Mouse (Mus musculus) MEL (cell line): ENCODE data around the gene Tmem253. TPM values are rescaled to one million over a fixed set of nuclear protein-coding genes. Genes with fewer than 3 reads are reported as not detected.

ENCODE experiments used
- DNase-seq: peaks from one replicate; pipeline ENCODE4 v3.0.0; 2011; ENCODE audit warnings: low read depth, low spot score
- H3K27ac ChIP-seq: 2 replicates; pipeline ENCODE4 v1.5.1; 2012; ENCODE audit warnings: low read depth, mild to moderate bottlenecking, control low read depth, low read length, moderate library complexity; ENCODE audit not compliant: control insufficient read depth
- H3K27me3 ChIP-seq, 2 experiments: fragments of 150-350 bp in 1 of 2; sonication (generic) in 1 of 2; 2 replicates each; pipeline ENCODE4 v1.6.1; 2012; ENCODE audit warnings: low read length in 2 of 2, mild to moderate bottlenecking in 2 of 2, improper control_type of control experiment in 1 of 2, moderate library complexity in 1 of 2; ENCODE audit not compliant: insufficient read depth in 2 of 2, control insufficient read depth in 1 of 2
- H3K36me3 ChIP-seq, 2 experiments: 2 replicates each; pipeline ENCODE4 v1.6.1; 2012 to 2014; ENCODE audit warnings: low read length in 2 of 2, improper control_type of control experiment in 1 of 2, inconsistent platforms in 1 of 2, mild to moderate bottlenecking in 1 of 2; ENCODE audit not compliant: insufficient read depth in 2 of 2, control insufficient read depth in 1 of 2
- H3K4me1 ChIP-seq, 2 experiments: fragments of 150-350 bp in 1 of 2; sonication (generic) in 1 of 2; 2 replicates each; pipeline ENCODE4 v1.6.1; 2012; ENCODE audit warnings: low read length in 2 of 2, improper control_type of control experiment in 1 of 2, mild to moderate bottlenecking in 1 of 2; ENCODE audit not compliant: insufficient read depth in 2 of 2, control insufficient read depth in 1 of 2
- H3K4me3 ChIP-seq, 2 experiments: fragments of 150-350 bp in 1 of 2; sonication (generic) in 1 of 2; 2 replicates each; pipeline ENCODE4 v1.5.1; 2012; ENCODE audit warnings: low read depth in 2 of 2, low read length in 2 of 2, mild to moderate bottlenecking in 2 of 2, moderate library complexity in 2 of 2, control low read depth in 1 of 2, improper control_type of control experiment in 1 of 2; ENCODE audit not compliant: control insufficient read depth in 1 of 2, insufficient read depth in 1 of 2
- H3K79me2 ChIP-seq: 2 replicates; pipeline ENCODE4 v1.6.1; 2012; ENCODE audit warnings: mild to moderate bottlenecking, low read length, moderate library complexity; ENCODE audit not compliant: control insufficient read depth, poor library complexity, insufficient read depth
- H3K9ac ChIP-seq: 2 replicates; pipeline ENCODE4 v1.6.1; 2012; ENCODE audit warnings: low read depth, mild to moderate bottlenecking, control low read depth, low read length, moderate library complexity; ENCODE audit not compliant: control insufficient read depth, poor library complexity, severe bottlenecking
- H3K9me3 ChIP-seq: fragments of 150-350 bp; sonication (generic); replicated peaks from 2 replicates; pipeline ENCODE4 v1.6.1; 2012; ENCODE audit warnings: mild to moderate bottlenecking, low read length, improper control_type of control experiment, moderate library complexity; ENCODE audit not compliant: insufficient read depth
- BHLHE40 ChIP-seq: IDR thresholded peaks from 2 replicates; pipeline ENCODE4 v1.6.1; 2012; ENCODE audit warnings: low read depth, mild to moderate bottlenecking, inconsistent platforms, low read length, improper control_type of control experiment, borderline replicate concordance
- CHD1 ChIP-seq: IDR thresholded peaks from 2 replicates; pipeline ENCODE4 v1.6.1; 2012; ENCODE audit warnings: low read depth, mild to moderate bottlenecking, inconsistent platforms, low read length, improper control_type of control experiment
- CHD2 ChIP-seq: IDR thresholded peaks from 2 replicates; pipeline ENCODE4 v1.6.1; 2011; ENCODE audit warnings: low read length, improper control_type of control experiment
- E2F4 ChIP-seq: IDR thresholded peaks from 2 replicates; pipeline ENCODE4 v1.6.1; 2011; ENCODE audit warnings: low read depth, low read length, improper control_type of control experiment, borderline replicate concordance
- ELF1 ChIP-seq: IDR thresholded peaks from 2 replicates; pipeline ENCODE4 v1.6.1; 2014; ENCODE audit warnings: low read depth, mild to moderate bottlenecking, inconsistent platforms, low read length, improper control_type of control experiment, moderate library complexity
- EP300 ChIP-seq, 2 experiments: IDR thresholded peaks; 2 replicates each; pipeline ENCODE4 v1.6.1; 2011; ENCODE audit warnings: improper control_type of control experiment in 2 of 2, low read length in 2 of 2, low read depth in 1 of 2, mild to moderate bottlenecking in 1 of 2
- ETS1 ChIP-seq: IDR thresholded peaks from 2 replicates; pipeline ENCODE4 v1.6.1; 2012; ENCODE audit warnings: low read depth, mild to moderate bottlenecking, inconsistent platforms, low read length, improper control_type of control experiment, moderate library complexity
- GABPA ChIP-seq: IDR thresholded peaks from 2 replicates; pipeline ENCODE4 v1.6.1; 2012; ENCODE audit warnings: low read depth, mild to moderate bottlenecking, inconsistent platforms, low read length, improper control_type of control experiment, moderate library complexity
- GATA1 ChIP-seq: IDR thresholded peaks from 2 replicates; pipeline ENCODE4 v1.6.1; 2011; ENCODE audit warnings: low read depth, low read length, improper control_type of control experiment
- HCFC1 ChIP-seq: IDR thresholded peaks from 2 replicates; pipeline ENCODE4 v1.6.1; 2012; ENCODE audit warnings: low read depth, mild to moderate bottlenecking, inconsistent platforms, low read length, improper control_type of control experiment, moderate library complexity
- JUND ChIP-seq: IDR thresholded peaks from 2 replicates; pipeline ENCODE4 v1.6.1; 2011; ENCODE audit warnings: low read depth, mild to moderate bottlenecking, improper control_type of control experiment, low read length
- KAT2A ChIP-seq: conservative IDR thresholded peaks from 2 replicates; pipeline ENCODE4 v1.6.1; 2012; ENCODE audit warnings: low read depth, low read length, improper control_type of control experiment, inconsistent platforms
- MAFK ChIP-seq: IDR thresholded peaks from 2 replicates; pipeline ENCODE4 v1.6.1; 2011; ENCODE audit warnings: low read depth, mild to moderate bottlenecking, low read length, improper control_type of control experiment, borderline replicate concordance
- MAX ChIP-seq: IDR thresholded peaks from 2 replicates; pipeline ENCODE4 v1.6.1; 2011; ENCODE audit warnings: low read length, improper control_type of control experiment
- MAZ ChIP-seq: IDR thresholded peaks from 2 replicates; pipeline ENCODE4 v1.6.1; 2012; ENCODE audit warnings: low read depth, mild to moderate bottlenecking, inconsistent platforms, low read length, improper control_type of control experiment
- MEF2A ChIP-seq: IDR thresholded peaks from 2 replicates; pipeline ENCODE4 v1.6.1; 2014; ENCODE audit warnings: low read depth, mild to moderate bottlenecking, inconsistent platforms, low read length, improper control_type of control experiment; ENCODE audit not compliant: poor library complexity, insufficient replicate concordance, severe bottlenecking; ENCODE audit errors: extremely low read depth
- MXI1 ChIP-seq: IDR thresholded peaks from 2 replicates; pipeline ENCODE4 v1.6.1; 2011; ENCODE audit warnings: mild to moderate bottlenecking, low read depth, low read length, improper control_type of control experiment
- MYB ChIP-seq: IDR thresholded peaks from 2 replicates; pipeline ENCODE4 v1.6.1; 2011; ENCODE audit warnings: mild to moderate bottlenecking, low read depth, low read length, improper control_type of control experiment
- MYC ChIP-seq: IDR thresholded peaks from 2 replicates; pipeline ENCODE4 v1.6.1; 2011; ENCODE audit warnings: low read depth, mild to moderate bottlenecking, low read length, improper control_type of control experiment, moderate library complexity
- NELFE ChIP-seq: IDR thresholded peaks from 2 replicates; pipeline ENCODE4 v1.6.1; 2011; ENCODE audit warnings: low read depth, low read length, improper control_type of control experiment
- NRF1 ChIP-seq: IDR thresholded peaks from 2 replicates; pipeline ENCODE4 v1.6.1; 2014; ENCODE audit warnings: low read depth, mild to moderate bottlenecking, inconsistent platforms, low read length, improper control_type of control experiment, moderate library complexity; ENCODE audit not compliant: poor library complexity, insufficient read depth, severe bottlenecking
- POLR2AphosphoS5 ChIP-seq: IDR thresholded peaks from 2 replicates; pipeline ENCODE4 v1.6.1; 2012; ENCODE audit warnings: low read depth, borderline replicate concordance, mild to moderate bottlenecking, inconsistent platforms, low read length, moderate library complexity, mixed read lengths
- RAD21 ChIP-seq: IDR thresholded peaks from 2 replicates; pipeline ENCODE4 v1.6.1; 2011; ENCODE audit warnings: mild to moderate bottlenecking, low read depth, low read length, improper control_type of control experiment
- RCOR1 ChIP-seq: IDR thresholded peaks from 2 replicates; pipeline ENCODE4 v1.6.1; 2012; ENCODE audit warnings: low read depth, mild to moderate bottlenecking, inconsistent platforms, low read length, improper control_type of control experiment
- SIN3A ChIP-seq: IDR thresholded peaks from 2 replicates; pipeline ENCODE4 v1.6.1; 2012; ENCODE audit warnings: low read length, improper control_type of control experiment, inconsistent platforms
- SMC3 ChIP-seq: IDR thresholded peaks from 2 replicates; pipeline ENCODE4 v1.6.1; 2011; ENCODE audit warnings: low read depth, low read length, improper control_type of control experiment
- TAL1 ChIP-seq: IDR thresholded peaks from 2 replicates; pipeline ENCODE4 v1.6.1; 2012; ENCODE audit warnings: mild to moderate bottlenecking, inconsistent platforms, low read length, moderate library complexity, mixed read lengths
- TBP ChIP-seq: IDR thresholded peaks from 2 replicates; pipeline ENCODE4 v1.8.0; 2011; ENCODE audit warnings: low read depth, low read length, improper control_type of control experiment
- TCF12 ChIP-seq: IDR thresholded peaks from 2 replicates; pipeline ENCODE4 v1.6.1; 2014; ENCODE audit warnings: low read depth, mild to moderate bottlenecking, inconsistent platforms, low read length, improper control_type of control experiment, moderate library complexity
- UBTF ChIP-seq: IDR thresholded peaks from 2 replicates; pipeline ENCODE4 v1.6.1; 2012; ENCODE audit warnings: low read depth, mild to moderate bottlenecking, inconsistent platforms, low read length, improper control_type of control experiment, moderate library complexity, borderline replicate concordance; ENCODE audit not compliant: insufficient read depth
- USF1 ChIP-seq: IDR thresholded peaks from 2 replicates; pipeline ENCODE4 v1.6.1; 2014; ENCODE audit warnings: low read depth, mild to moderate bottlenecking, inconsistent platforms, low read length, improper control_type of control experiment, moderate library complexity
- ZC3H11A ChIP-seq: IDR thresholded peaks from 2 replicates; pipeline ENCODE4 v1.6.1; 2012; ENCODE audit warnings: low read depth, mild to moderate bottlenecking, inconsistent platforms, low read length, improper control_type of control experiment
- ZKSCAN1 ChIP-seq: IDR thresholded peaks from 2 replicates; pipeline ENCODE4 v1.6.1; 2012; ENCODE audit warnings: low read depth, mild to moderate bottlenecking, inconsistent platforms, low read length, improper control_type of control experiment, moderate library complexity
- ZMIZ1 ChIP-seq: IDR thresholded peaks from 2 replicates; pipeline ENCODE4 v1.6.1; 2012; ENCODE audit warnings: low read depth, mild to moderate bottlenecking, inconsistent platforms, low read length, improper control_type of control experiment, moderate library complexity
- ZNF384 ChIP-seq: IDR thresholded peaks from 2 replicates; pipeline ENCODE4 v1.6.1; 2012; ENCODE audit warnings: low read depth, mild to moderate bottlenecking, inconsistent platforms, low read length, improper control_type of control experiment
- polyA plus RNA-seq, 2 experiments: library from polyadenylated mRNA; stranded (reverse) in 1 of 2; unstranded in 1 of 2; fragments of >175 nt in 1 of 2; fragments of >200 nt in 1 of 2; gene quantifications; 2 replicates each; pipeline versions ENCODE4 v1.2.1 to v1.2.4; 2012; ENCODE audit warnings: low replicate concordance in 2 of 2, low read depth in 1 of 2; ENCODE audit not compliant: insufficient read length in 2 of 2, insufficient read depth in 1 of 2, missing spikeins in 1 of 2
- total RNA-seq: library from RNA; depleted of rRNA; stranded (reverse); fragments of 300-350 nt; gene quantifications from 2 replicates; pipeline ENCODE4 v1.2.3, GENCODE M21; 2012

Tmem253 gene
- total and polyA plus RNA-seq, 3 experiments = 0.46 to 3.6 TPM; not detected in 1

- peak overlapping the region; percentile 77 to 86 for H3K4me3 ChIP-seq
- no peaks in the 10 kb centered on the region for H3K9me3 ChIP-seq
- peak overlapping the region; percentile 94 for H3K27ac ChIP-seq
- peak; percentile 98 for DNase-seq
- no peaks in the 10 kb centered on the region for H3K27me3 ChIP-seq
- H3K36me3 ChIP-seq = peaks cover 0 to 35% of the 10 kb centered on the region in 2 experiments; a peak in 2 of 4 replicates
- H3K79me2 ChIP-seq = peaks cover 14% of the 10 kb centered on the region
- H3K4me1 ChIP-seq = peaks cover 9 to 45% of the 10 kb centered on the region in 2 experiments
- H3K9ac ChIP-seq = peak overlapping the region; percentile 88
- TF ChIP-seq TCF12 (no peak), RCOR1 (no peak), MYB (no peak), GATA1 (no peak), ELF1 (peak; percentile 73), USF1 (peak; percentile 96), BHLHE40 (peak; percentile 50; the same call in 1 of the 2 replicates), MYC (peak; percentile 60; the same call in 1 of the 2 replicates), TBP (no peak; the same call in 1 of the 2 replicates), JUND (no peak), UBTF (no peak), KAT2A (peak; percentile 84), TAL1 (no peak), ZKSCAN1 (no peak), NELFE (peak; percentile 60), ZC3H11A (no peak), MXI1 (peak; percentile 85), MAX (peak; percentile 15), POLR2AphosphoS5 (no peak; the same call in 1 of the 2 replicates), MAZ (peak; percentile 94), RAD21 (no peak), ETS1 (peak; percentile 71), MEF2A (no peak), NRF1 (peak; percentile 59), SMC3 (no peak), MAFK (no peak), ZNF384 (no peak), HCFC1 (peak; percentile 95), CHD1 (peak; percentile 98), E2F4 (peak; percentile 21; the same call in 1 of the 2 replicates), ZMIZ1 (peak; percentile 80), GABPA (no peak; the same call in 1 of the 2 replicates), SIN3A (peak; percentile 82), EP300 (IDR thresholded peaks at IDR 0.05; ENCODE audit: low read depth in 1 of 2, low read length in 2 of 2) (peak in 1 of 2 experiments; percentile 20; a peak in 1 of 4 replicates), CHD2 (peak; percentile 69)
These were observed 4.3 kb downstream of the Tmem253 start for GRCm38 (mm10) chr14:52019590-52020340.
